ENCODE assay signal across 8 mouse cellular contexts in the genomic region with DNA sequence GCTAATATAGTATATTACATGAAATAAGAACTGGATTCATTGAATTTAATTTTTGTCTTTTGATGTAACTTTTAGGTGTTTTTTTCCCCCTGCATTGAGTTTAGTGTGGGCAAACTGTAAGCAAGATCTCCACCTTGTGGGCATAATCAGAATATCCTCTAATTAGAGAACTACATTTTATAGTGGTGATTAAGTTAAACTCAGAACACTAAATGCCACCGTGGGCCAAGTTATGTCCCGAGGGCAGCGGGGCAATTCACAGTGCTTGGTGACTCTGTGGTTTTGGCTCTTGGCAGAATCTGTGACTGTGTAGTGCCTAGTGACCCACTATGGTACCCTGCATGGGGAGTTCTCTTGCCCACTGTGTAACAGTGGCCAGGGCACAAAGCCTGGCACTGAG. TPM values are rescaled to one million over a fixed set of nuclear protein-coding genes. Genes with fewer than 3 reads are reported as not detected.
DNase-seq lines count a peak whose midpoint lies in the region; ATAC-seq lines count a peak whose summit lies in the region.

No protein-coding gene starts in this region.

- WGBS in hindbrain, embryonic 14.5 days, result 42% methylated on average over 3 of the region's 3 CpGs
- WGBS in hindbrain, embryonic 10.5 days, result 53% methylated on average over 3 of the region's 3 CpGs

- no peak overlapping the region for H3K9ac ChIP-seq in hindbrain, embryonic 14.5 days

- no peaks in the 10 kb centered on the region for H3K27me3 ChIP-seq in hindbrain, embryonic 14.5 days (ENCODE audit: control insufficient read depth, insufficient read depth, low read length)
- H3K27me3 ChIP-seq in hindbrain, embryonic 10.5 days (ENCODE audit: insufficient read depth, poor library complexity, severe bottlenecking), result peaks cover 18% of the 10 kb centered on the region

- peaks cover 23% of the 10 kb centered on the region for H3K4me1 ChIP-seq in hindbrain, embryonic 14.5 days (replicated peaks; ENCODE audit: control insufficient read depth, insufficient read depth, low read length)
- H3K4me1 ChIP-seq in hindbrain, embryonic 10.5 days (replicated peaks), result peaks cover 43% of the 10 kb centered on the region

- no peak overlapping the region for H3K27ac ChIP-seq in hindbrain, embryonic 14.5 days
- H3K27ac ChIP-seq in hindbrain, embryonic 10.5 days, result no peak overlapping the region

- H3K9me3 ChIP-seq in hindbrain, embryonic 14.5 days (ENCODE audit: control insufficient read depth, low read length), result no peaks in the 10 kb centered on the region
- H3K9me3 ChIP-seq in hindbrain, embryonic 10.5 days, result no peaks in the 10 kb centered on the region

- H3K36me3 ChIP-seq in hindbrain, embryonic 14.5 days (replicated peaks; ENCODE audit: control insufficient read depth, insufficient read depth), result no peaks in the 10 kb centered on the region
- 0 out of 2 replicates have a peak, but pooled peaks cover 3% of the 10 kb centered on the region for H3K36me3 ChIP-seq in hindbrain, embryonic 10.5 days

- ATAC-seq in hindbrain, embryonic 14.5 days (ENCODE audit: low FRiP score), result no peak
- no peak for ATAC-seq in granulocyte monocyte progenitor cell, adult 5-6 weeks (replicated peaks; ENCODE audit: poor library complexity, severe bottlenecking)

- peak; percentile 72 for DNase-seq in hindbrain, embryonic 14.5 days (ENCODE audit: low spot score)
- DNase-seq in hindbrain, embryonic 10.5 days (ENCODE audit: low spot score), result no peak
- DNase-seq in 3134 (ENCODE audit: extremely low read depth, insufficient read length, low spot score), result peak; percentile 6
- peak; percentile 23 for DNase-seq in ES-CJ7 (ENCODE audit: low read depth, low spot score)
- DNase-seq in embryo, embryonic 11 days, result peak; percentile 55
- no peak for DNase-seq in right cerebral cortex, postnatal 36 days (ENCODE audit: low spot score in 2 of 2)
- DNase-seq in ovary, adult 18-20 months (ENCODE audit: low spot score), result no peak

- no peak overlapping the region for H3K4me2 ChIP-seq in hindbrain, embryonic 14.5 days (replicated peaks)

- no peak overlapping the region for H3K4me3 ChIP-seq in hindbrain, embryonic 14.5 days (replicated peaks; ENCODE audit: low read length)
- no peak overlapping the region for H3K4me3 ChIP-seq in hindbrain, embryonic 10.5 days

RNA-seq across cellular contexts. Expression of a gene that starts 1.1 kb away (rescaled TPM):
- polyA plus RNA-seq in hindbrain, embryonic 14.5 days (2014; fragmentation: Nextera tagmentation; extraction: Ambion mirVana), result 32.3 and 38.3 TPM in 2 replicates
- polyA plus RNA-seq in hindbrain, embryonic 10.5 days (2016; fragmentation: Nextera tagmentation; extraction: Ambion mirVana), result 17.4 and 25.0 TPM in 2 replicates
- total RNA-seq in granulocyte monocyte progenitor cell, adult 5-6 weeks (2014; fragmentation: Nextera tagmentation), result not detected in 2 replicates
- 0.41 TPM in 1 of 2 replicates, not detected in the other for total RNA-seq in granulocyte monocyte progenitor cell, adult 5-6 weeks (2017)

RNA-seq across cellular contexts. Expression of a gene that starts 45.8 kb away (rescaled TPM):
- polyA plus RNA-seq in hindbrain, embryonic 14.5 days (2014; fragmentation: Nextera tagmentation; extraction: Ambion mirVana), result 74.2 and 77.7 TPM in 2 replicates
- 23.7 and 25.3 TPM in 2 replicates for polyA plus RNA-seq in hindbrain, embryonic 10.5 days (2016; fragmentation: Nextera tagmentation; extraction: Ambion mirVana)
- 31.9 and 39.3 TPM in 2 replicates for total RNA-seq in granulocyte monocyte progenitor cell, adult 5-6 weeks (2014; fragmentation: Nextera tagmentation)
- 42.2 and 44.7 TPM in 2 replicates for total RNA-seq in granulocyte monocyte progenitor cell, adult 5-6 weeks (2017)

Comparison
In these comparisons a context has a peak if more than half of its experiments do, and no peak if none do; other contexts are left out.
1. DNase-seq: peak in hindbrain, embryonic 14.5 days (single experiment), 3134 (single experiment), ES-CJ7 (single experiment) and embryo, embryonic 11 days (single experiment); none in hindbrain, embryonic 10.5 days (single experiment), right cerebral cortex, postnatal 36 days (0 of 2) and ovary, adult 18-20 months (single experiment).